Mouse (Mus musculus) E14TG2a.4 (cell line): ENCODE measurements around the gene Ston2.

Experiments used
- CTCF ChIP-seq: conservative IDR thresholded peaks from 2 replicates; pipeline ENCODE4 v1.5.1; 2014; ENCODE audit warnings: low read length
- NANOG ChIP-seq: IDR thresholded peaks from 2 replicates; pipeline ENCODE4 v1.6.1; 2014; ENCODE audit warnings: borderline replicate concordance, low read length, mixed read lengths
- POU5F1 ChIP-seq: IDR thresholded peaks from 2 replicates; pipeline ENCODE4 v1.6.1; 2014; ENCODE audit warnings: low read length, borderline replicate concordance

DNA sequence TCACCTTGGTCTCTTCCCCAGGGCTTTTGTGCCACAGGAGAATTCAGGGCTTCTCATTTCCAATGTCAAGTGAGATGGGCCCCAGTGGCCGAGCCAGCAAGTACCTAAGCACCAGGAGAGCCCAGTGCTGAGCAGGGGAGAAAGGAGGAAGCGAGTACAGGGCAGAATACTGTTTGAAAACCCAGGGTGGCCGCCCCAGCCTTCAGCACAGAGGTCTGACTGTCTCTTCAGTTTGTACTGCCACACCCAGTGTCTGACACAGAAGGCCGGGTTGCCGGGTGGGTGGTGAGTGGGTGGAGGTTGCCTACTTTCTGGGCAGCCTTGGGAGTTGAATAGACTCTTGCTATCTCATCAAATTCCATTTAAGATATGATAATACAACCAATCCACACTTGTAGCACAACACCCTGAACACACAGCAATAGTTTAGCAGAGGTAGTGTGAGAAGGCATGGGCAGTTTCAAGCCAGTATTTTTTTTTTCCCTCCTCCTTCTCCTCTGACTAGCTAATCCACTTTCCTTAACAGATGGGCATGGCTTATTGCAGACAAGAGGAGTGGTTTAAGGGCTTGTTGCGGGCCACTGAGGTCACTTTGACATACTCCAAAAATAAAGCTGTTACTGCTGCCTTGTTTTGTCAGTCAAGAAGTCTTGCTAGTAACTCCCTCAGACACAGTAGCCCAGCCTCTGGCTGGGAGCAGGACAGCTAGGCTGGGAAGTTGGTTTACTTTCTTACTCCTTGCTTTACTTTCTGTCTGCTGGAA lies 142.6 kb downstream of the Ston2 start:
- TF ChIP-seq CTCF (no peak), NANOG (no peak), POU5F1 (no peak)
